Mouse (Mus musculus) G1E-ER4 (cell line): ENCODE results near the gene Slc9c1. TPM values are rescaled to one million over a fixed set of nuclear protein-coding genes. Genes with fewer than 3 reads are reported as not detected.

Experiments used
- GATA1 ChIP-seq: IDR thresholded peaks from one replicate; pipeline ENCODE4 v1.8.0; 2012; ENCODE audit warnings: low read length, inconsistent platforms
- polyA plus RNA-seq: library from polyadenylated mRNA; stranded (reverse); fragments of >175 nt; gene quantifications from 2 replicates; pipeline ENCODE4 v1.2.3, GENCODE M21; 2012

Slc9c1 gene
- polyA plus RNA-seq: not detected in 2 replicates

DNA sequence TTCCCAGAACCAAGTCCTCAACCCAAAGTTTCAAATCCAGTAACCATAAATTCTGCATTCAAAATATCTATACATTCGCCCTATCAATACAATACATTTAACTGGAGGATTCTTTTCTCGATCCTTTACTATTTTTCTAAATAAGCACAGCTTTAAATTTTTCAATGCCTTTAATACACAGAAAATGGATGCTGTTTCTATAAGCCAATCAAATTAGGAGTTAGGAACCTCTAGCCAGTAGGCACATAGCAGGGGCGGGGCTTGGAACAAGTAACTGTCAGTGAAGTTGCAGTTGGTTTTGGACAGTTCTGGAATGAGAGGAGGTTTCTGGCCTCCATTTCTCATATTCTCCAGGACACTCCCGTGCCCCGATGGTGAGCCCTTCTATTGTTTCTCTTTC lies at the start of gene Slc9c1:
Gene Slc9c1, plus strand, starts transcription at position 301 of the 400 bp plus-strand sequence.
- TF ChIP-seq GATA1: no peak

- TF ChIP-seq GATA1: no peak
These were observed 42.2 kb upstream of the Slc9c1 start, which contains the start of gene Gm609 for GRCm38 (mm10) chr16:45492927-45493326. TSS of gene Gm609 (minus strand) at chr16:45492969.

GRCm38 (mm10) chr16:45495326-45495725 lies 39.8 kb upstream of the Slc9c1 start:
- no peak for TF ChIP-seq GATA1

- TF ChIP-seq GATA1: no peak
These were observed 9.6 kb upstream of the Slc9c1 start for GRCm38 (mm10) chr16:45525551-45525950.

- no peak for TF ChIP-seq GATA1
These were observed 3.2 kb upstream of the Slc9c1 start, which contains the start of gene Gm17783 for GRCm38 (mm10) chr16:45531950-45532349. TSS of gene Gm17783 (minus strand) at chr16:45532050.

DNA sequence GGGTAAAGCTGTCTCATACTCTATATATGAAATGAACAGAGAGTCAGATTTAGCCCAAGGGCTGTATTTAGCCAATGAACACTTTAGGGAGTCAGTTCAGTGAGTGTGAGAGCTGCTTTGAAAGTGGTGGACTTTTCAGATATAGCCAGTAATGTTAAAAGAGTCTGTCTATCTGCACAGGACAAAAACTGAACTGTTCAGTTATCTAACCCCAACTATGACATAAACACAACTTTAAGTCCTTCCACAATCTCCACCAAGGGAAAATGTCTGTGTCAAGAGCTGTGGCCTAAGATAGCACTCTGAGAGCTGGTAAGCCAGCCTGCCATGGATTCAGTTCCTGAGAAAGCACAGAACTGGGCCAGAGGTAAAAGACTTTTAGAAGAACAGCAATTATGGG lies 7.0 kb downstream of the Slc9c1 start:
- TF ChIP-seq GATA1: no peak

DNA sequence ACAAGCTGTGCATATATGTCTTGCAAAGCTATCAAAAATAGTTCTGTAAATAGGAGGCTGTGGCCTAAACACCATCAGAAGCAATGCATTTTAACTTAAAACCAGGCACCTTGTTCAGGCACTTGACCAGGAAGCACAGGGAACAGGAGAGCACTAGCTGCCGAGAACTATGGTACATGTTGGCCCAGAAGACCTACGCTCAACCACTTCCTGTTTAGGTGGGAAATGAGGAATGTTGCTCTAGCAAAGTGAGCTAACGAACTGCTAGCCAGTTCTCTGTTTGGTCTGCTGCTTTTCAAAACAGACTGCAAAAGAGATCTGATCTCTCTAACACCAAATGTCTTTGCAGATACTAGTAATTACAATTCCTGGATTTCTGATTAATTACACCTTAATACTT lies 9.2 kb downstream of the Slc9c1 start:
- TF ChIP-seq GATA1: no peak

DNA sequence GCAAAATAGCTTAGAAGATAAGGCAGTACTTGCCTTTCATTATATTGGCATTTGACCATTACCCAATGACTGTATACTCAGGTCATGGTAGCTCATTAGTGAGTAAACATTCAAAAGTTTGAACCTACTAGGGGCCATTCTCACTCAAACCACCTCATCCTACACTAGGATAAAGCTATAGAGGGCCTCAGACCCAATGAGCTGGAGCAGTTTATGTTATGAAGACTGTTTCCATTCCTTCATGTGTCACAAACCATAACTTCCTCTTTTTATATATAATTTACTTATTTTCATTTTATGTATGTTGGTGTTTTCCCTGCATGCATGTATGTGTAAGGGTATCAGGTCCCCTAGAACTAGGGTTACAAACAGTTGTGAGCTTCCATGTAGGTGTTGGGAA lies 12.9 kb downstream of the Slc9c1 start:
- TF ChIP-seq GATA1: no peak

- no peak for TF ChIP-seq GATA1
These were observed 16.5 kb downstream of the Slc9c1 start for GRCm38 (mm10) chr16:45551579-45551978.

GRCm38 (mm10) chr16:45561747-45562146 lies 26.6 kb downstream of the Slc9c1 start:
- no peak for TF ChIP-seq GATA1

- TF ChIP-seq GATA1: no peak
These were observed 37.2 kb downstream of the Slc9c1 start for GRCm38 (mm10) chr16:45572307-45572706.

- no peak for TF ChIP-seq GATA1
These were observed 44.8 kb downstream of the Slc9c1 start for GRCm38 (mm10) chr16:45579883-45580282.

DNA sequence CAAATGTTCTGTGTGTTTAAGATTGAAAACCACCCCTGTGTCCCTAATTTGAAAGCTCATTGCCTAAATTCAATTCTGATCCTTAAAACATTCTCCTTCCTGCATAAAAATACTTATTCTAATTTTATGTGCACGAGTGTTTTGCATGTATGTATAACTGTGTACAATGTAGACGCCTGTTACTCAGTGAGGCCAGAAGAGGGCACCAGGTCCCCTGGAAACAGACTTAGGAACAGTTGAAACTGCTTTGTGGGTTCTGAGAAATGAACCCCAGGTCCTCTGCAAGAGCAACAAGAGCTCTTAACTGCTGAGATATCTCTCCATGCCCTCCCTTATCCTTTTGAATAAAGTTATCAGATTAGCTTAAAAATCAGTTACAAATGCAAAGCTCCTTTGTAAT lies 47.4 kb downstream of the Slc9c1 start:
- no peak for TF ChIP-seq GATA1

- no peak for TF ChIP-seq GATA1
These were observed 58.5 kb downstream of the Slc9c1 start for GRCm38 (mm10) chr16:45593656-45594055.

GRCm38 (mm10) chr16:45595494-45595893 lies 60.4 kb downstream of the Slc9c1 start:
- TF ChIP-seq GATA1: no peak

DNA sequence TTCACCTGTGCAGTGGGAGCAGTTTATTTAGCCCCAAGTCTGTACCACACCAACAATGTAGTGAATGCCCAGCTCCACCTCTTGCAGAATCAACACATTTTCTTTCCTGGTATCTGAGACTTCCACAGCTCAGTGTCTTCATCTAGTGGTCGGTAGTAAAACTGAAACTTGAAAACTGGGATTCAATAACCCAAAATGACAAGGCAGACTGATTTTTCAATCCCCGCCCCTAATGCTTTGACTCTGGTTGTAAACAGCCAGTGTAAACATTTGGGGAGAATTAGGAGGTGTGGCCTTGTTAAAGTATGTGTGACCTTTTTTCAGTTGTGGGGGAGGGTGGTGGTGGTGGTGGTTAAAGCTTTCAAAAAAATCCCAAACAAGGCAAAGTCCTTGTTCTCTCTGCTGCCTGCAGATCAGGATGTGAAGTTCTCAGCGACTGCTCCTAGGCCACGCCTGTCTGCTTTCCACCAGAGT lies 73.4 kb downstream of the Slc9c1 start:
- TF ChIP-seq GATA1: no peak

GRCm38 (mm10) chr16:45609300-45609699 lies 74.2 kb downstream of the Slc9c1 start:
- TF ChIP-seq GATA1: no peak

- TF ChIP-seq GATA1: no peak
These were observed 75.2 kb downstream of the Slc9c1 start, which contains the start of gene Gcsam for GRCm38 (mm10) chr16:45610267-45610666. TSS of gene Gcsam (plus strand) at chr16:45610380.
